Mouse (Mus musculus) gastrocnemius, postnatal 10 days (tissue): ENCODE measurements around the gene Serpina1e. TPM values are rescaled to one million over a fixed set of nuclear protein-coding genes. Genes with fewer than 3 reads are reported as not detected.
"Not testable (repeated sequence)": the region's sequence is repeated elsewhere in the genome, so short reads cannot be mapped to it uniquely, and the experiment has no call there.

Source experiments
- DNase-seq: peaks from one replicate; pipeline ENCODE4 v3.0.0; 2021; ENCODE audit warnings: mixed read lengths
- total RNA-seq, 2 experiments: library from RNA; stranded (reverse); gene quantifications; 2 replicates each; pipeline ENCODE4 v1.2.3; 2021

Gene Serpina1e
- total RNA-seq, 2 experiments from 2014 or later: 0.93 TPM; not detected in 1

DNA sequence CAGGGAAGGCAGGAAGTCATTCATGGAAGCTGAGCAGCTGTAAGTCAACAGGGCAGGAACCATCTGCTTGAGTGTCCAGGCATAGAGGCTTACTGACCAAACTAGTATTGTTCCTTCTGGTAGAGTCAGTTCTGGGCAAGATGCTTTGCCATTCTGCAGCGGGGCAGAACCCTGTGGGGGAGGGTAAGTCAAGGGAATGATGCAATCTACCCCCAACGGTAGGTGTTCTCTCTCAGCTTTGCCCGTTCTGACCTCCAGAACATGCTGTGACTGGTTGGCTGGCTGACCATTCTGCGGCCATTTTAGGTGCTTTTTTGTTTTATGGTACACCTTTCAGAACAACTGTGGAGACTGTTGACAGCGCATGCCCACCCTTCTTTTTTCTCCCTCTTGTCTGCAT lies 3.6 kb upstream of the Serpina1e start:
- no peak for DNase-seq

DNA sequence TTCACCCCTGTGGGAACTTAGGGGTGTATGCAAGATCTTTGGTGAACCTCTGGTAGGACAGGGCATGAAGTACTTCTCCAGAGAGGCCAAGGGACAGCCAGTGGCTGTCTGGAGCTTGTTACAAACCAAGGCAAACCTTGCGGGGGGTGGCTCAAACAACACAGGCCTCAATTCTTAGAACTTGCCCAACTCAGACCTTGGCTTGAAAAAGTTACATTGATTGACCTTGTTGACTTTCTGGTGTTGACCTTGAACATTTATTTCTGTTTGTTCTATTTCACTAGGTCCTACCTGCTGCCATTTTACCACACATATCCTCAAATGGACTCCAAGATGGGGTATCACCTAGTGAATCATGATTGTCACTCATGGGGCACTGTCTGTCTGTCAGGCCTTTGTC lies 2.9 kb upstream of the Serpina1e start:
- no peak for DNase-seq

DNA sequence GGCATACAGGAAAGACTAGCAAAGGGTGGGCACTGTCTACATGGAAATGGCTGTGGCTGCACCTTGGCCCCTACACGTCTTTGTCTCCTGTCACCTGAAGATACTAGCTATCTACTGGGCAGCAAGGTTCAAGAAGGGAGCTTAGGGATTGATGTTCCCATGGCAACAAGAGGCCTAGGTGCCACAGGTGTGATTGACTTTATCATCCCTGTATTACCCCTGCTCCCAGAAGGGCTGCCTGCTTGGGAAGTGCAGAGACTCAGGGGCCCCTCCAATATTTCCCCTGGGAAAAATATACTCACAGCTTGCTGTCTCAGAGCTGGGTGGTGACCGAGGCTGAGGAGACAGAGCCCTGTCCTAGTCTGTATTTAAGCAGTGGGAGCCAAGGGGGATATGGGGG lies 2.2 kb downstream of the Serpina1e start:
- DNase-seq: not testable (repeated sequence)

DNA sequence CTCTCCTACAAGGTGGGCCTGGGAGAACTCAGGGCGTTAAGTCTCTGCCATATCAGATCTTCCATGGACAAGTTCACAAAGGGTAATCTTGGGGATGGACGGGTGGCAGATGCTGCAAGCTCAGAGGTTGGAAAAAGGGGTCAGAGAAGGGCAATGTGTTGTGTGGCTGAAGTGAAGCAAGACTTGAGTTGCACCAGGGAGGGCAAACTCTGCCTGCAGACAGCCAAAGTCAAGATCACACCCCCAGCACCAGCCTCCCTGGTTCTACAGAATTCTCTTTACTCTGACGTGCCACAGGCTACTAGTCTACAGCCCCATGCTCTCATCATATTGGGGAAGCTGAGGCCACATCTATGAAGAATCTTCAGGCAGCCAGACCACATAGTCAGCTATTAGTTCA lies 5.8 kb downstream of the Serpina1e start:
- not testable (repeated sequence) for DNase-seq

DNA sequence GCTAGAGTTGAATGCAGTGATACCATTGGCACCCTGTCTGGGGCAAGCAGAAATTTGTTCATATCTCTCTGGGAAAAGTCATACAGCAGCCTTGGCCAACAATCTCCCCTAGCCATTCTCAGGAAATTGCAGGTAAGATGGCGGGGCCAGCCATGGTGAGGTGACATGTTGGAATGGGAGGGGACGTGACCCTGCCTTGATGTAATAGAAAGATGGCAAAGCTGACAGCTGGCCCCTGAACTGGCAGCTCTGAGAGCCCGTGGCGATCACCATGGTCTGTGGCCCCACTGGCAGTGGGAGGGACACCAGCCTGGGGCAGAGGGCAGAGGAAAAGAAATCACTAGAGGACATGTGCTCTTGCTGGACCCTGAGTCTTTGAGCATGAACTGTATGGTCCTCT lies 12.5 kb downstream of the Serpina1e start:
- DNase-seq: no peak

DNA sequence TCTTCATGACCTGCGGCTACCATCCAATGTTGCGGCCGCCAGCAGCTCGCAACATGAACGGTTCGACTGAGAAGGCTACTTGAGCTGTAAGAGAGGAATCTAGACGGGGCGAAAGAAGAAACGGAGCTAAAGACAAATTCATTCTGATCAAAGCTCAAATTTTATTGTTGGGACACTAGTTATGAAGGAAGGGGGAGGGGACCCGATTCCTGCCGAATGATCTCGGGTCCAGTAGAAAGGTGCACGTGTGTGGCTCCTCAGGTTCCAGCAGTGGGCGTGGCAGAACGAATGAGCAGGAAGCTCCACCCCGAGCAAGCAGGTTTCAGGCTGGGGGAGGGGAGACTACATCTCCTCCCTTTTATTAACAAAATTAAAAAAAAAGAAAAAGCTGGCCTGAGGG lies 49.6 kb downstream of the Serpina1e start:
- not testable (repeated sequence) for DNase-seq

DNA sequence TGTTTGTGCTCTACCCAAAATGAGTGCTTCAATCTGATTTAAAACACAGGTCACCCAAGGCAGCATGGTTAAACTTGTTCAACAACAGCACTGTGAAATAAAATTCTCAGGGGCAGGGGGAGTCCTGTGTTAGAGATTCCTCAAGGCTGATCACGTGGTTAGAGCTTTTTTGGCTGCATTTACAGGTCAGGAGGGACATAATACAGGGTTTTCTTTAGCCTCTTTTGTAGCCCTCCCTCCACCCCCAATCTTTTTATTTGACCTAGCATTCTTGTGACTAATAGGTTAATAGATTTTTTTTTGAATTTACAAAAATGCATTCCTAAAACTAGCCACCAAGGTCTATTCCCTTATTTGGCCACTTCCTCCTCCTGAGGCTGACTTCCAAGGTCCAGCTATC lies 51.0 kb downstream of the Serpina1e start:
- not testable (repeated sequence) for DNase-seq

DNA sequence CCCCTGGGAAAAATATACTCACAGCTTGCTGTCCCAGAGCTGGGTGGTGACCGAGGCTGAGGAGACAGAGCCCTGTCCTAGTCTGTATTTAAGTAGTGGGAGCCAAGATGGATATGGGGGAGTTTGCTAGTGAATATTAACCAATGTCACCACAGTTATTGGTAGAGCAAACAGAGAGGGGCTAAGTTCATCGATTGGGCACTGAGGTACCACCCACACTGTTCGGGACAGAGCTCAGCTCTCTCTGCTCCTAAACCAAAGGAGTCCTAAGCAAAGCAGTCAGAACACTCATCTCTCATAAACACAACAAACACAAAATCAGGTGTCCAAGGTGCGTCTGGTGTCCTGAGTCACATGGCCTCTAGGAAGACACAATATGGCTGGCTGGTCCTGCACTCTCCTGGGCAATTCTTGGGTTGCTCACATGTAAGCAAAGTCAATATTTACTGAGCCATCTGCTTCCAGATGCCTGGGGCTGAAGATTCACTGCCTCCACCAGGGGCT lies 53.9 kb downstream of the Serpina1e start, which contains the start of gene Serpina1c:
Gene Serpina1c (minus strand): TSS at position 51 of the 504 bp plus-strand sequence.
- not testable (repeated sequence) for DNase-seq

DNA sequence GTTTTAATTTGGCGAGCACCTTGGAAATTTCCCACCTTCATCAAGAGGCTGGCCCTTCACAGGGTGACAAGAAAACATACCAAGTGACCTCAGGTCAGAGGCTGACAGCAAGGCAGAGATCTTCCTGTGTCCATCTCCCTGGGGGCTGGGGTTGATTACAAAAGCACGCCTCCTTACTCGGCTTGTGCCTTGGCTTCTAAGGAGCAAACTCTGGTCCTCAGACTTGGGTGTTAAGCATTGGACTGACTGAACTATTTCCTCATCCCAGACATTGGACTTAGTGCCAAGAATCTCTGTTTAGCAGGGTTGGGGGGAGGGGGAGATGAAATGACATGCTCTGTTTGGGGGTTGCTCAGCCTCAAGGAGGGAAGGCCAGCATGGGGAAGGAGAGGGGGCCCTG lies 56.8 kb downstream of the Serpina1e start:
- DNase-seq: not testable (repeated sequence)

Other genes with a start within 250 kb of the Serpina1e start
- gene Serpina1d, start 185.4 kb downstream of the Serpina1e start, total RNA-seq: 1 to 10 TPM in 1 of 2 experiments, not detected in 1; 2.1 TPM
- gene Serpina1b, start 128.6 kb downstream of the Serpina1e start, total RNA-seq: 1 to 10 TPM in 1 of 2 experiments, under 1 TPM in 1; 0.73 to 4.5 TPM
- gene Serpina1a, start 95.4 kb downstream of the Serpina1e start, total RNA-seq: 1 to 10 TPM in 1 of 2 experiments, not detected in 1; 1.9 TPM
- gene Serpina1c, start 54.1 kb downstream of the Serpina1e start, total RNA-seq: 1 to 10 TPM in 1 of 2 experiments, not detected in 1; 2.1 TPM
- gene Serpina11, start 31.0 kb upstream of the Serpina1e start, total RNA-seq: not detected
- gene Serpina9, start 54.8 kb upstream of the Serpina1e start, total RNA-seq: not detected
- gene Serpina12, start 85.5 kb upstream of the Serpina1e start, total RNA-seq: not detected
- gene Serpina5, start 142.1 kb upstream of the Serpina1e start, total RNA-seq: not detected
- gene Serpina3a, start 153.7 kb upstream of the Serpina1e start, total RNA-seq: not detected
- not detected for gene Serpina3b, start 169.0 kb upstream of the Serpina1e start, total RNA-seq
- 1 to 10 TPM; 1.1 to 3.0 TPM for gene Serpina3c, start 194.9 kb upstream of the Serpina1e start, total RNA-seq